Mouse (Mus musculus): ENCODE measurements around the gene Tanc1. TPM values are rescaled to one million over a fixed set of nuclear protein-coding genes. Genes with fewer than 3 reads are reported as not detected.

Gene Tanc1
- polyA plus RNA-seq, 1 experiment from 2014 or later: 24.8 TPM

DNA sequence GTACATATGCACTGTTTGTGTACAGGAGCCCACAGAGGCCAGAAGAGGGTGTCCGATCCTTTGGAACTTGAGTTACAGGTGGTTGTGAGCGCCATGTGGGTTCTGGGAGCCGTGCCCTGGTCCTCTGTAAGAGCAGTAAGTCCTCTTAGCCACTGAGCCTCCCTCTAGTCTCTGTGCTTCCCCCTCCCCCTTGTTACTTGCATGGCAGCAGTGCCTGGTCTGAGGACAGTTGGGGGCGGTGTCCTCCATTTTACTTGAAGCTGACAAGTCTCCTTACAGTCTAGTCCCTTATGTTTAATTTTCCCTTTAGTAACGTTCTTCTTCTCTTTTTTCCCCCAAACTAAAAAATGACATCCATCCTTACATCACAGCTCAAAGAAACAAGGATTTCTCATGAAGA lies 8.8 kb downstream of the Tanc1 start:
- 84% methylated on average over 5 of the region's 5 CpGs for WGBS
- Histone ChIP-seq H3K27ac (ENCODE audit: low read length) (no peak overlapping the region), H3K4me3 (ENCODE audit: low read depth, low read length) (no peak overlapping the region), H3K4me1 (ENCODE audit: control insufficient read depth, insufficient read depth, low read length) (peaks cover 32% of the 10 kb centered on the region), H3K9ac (replicated peaks; ENCODE audit: low read depth, low read length) (no peak overlapping the region), H3K4me2 (replicated peaks; ENCODE audit: low read depth, low read length) (no peak overlapping the region), H3K27me3 (ENCODE audit: control insufficient read depth, insufficient read depth, low read length) (no peaks in the 10 kb centered on the region), H3K9me3 (ENCODE audit: control insufficient read depth, low read depth, low read length) (no peaks in the 10 kb centered on the region), H3K36me3 (ENCODE audit: control insufficient read depth, insufficient read depth, low read length) (no peaks in the 10 kb centered on the region)
- no peak for ATAC-seq (ENCODE audit: insufficient number of reproducible peaks, insufficient read depth, low FRiP score, low read depth)

DNA sequence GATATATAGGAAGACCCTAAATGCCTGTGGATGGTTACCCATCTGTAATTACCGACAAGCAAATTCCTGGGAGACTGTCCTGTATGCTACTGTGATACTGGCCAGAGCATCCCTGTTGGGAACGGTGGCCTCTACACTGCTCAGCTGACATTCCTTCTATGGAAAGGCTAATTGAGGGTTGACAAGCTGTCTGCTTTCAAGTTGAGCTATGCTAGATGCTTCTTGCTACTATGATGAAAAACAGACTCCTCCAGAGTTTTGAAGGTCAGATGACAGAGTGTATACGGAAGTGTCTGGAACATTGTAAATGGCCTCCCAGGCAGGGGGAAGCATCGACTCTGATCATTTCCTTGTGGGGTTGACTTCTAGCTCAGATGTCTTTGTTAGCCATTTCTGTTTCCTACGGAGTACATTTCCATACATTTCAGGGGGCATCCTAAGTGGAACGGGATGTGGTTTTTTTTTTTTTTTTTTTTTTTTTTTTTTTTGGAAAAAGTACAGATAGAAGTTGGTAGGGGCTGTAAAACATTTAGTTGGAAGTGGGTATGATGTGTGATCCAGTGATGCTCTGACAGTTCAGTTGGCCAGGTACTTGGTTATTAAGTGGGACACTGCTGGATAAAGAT lies 10.8 kb downstream of the Tanc1 start:
- no peaks in the 10 kb centered on the region for H3K27me3 ChIP-seq (ENCODE audit: control insufficient read depth, insufficient read depth, low read length)
- H3K4me1 ChIP-seq (ENCODE audit: control insufficient read depth, insufficient read depth, low read length): peaks cover 19% of the 10 kb centered on the region
- H3K36me3 ChIP-seq (ENCODE audit: control insufficient read depth, insufficient read depth, low read length): no peaks in the 10 kb centered on the region
- H3K4me3 ChIP-seq (ENCODE audit: low read depth, low read length): no peak overlapping the region
- H3K27ac ChIP-seq (ENCODE audit: low read length): no peak overlapping the region
- 27% methylated on average over 6 of the region's 6 CpGs for WGBS
- no peak overlapping the region for H3K4me2 ChIP-seq (replicated peaks; ENCODE audit: low read depth, low read length)
- no peaks in the 10 kb centered on the region for H3K9me3 ChIP-seq (ENCODE audit: control insufficient read depth, low read depth, low read length)
- H3K9ac ChIP-seq (replicated peaks; ENCODE audit: low read depth, low read length): no peak overlapping the region
- peak; percentile 80; the same call in 1 of the 2 replicates for ATAC-seq (ENCODE audit: insufficient number of reproducible peaks, insufficient read depth, low FRiP score, low read depth)

DNA sequence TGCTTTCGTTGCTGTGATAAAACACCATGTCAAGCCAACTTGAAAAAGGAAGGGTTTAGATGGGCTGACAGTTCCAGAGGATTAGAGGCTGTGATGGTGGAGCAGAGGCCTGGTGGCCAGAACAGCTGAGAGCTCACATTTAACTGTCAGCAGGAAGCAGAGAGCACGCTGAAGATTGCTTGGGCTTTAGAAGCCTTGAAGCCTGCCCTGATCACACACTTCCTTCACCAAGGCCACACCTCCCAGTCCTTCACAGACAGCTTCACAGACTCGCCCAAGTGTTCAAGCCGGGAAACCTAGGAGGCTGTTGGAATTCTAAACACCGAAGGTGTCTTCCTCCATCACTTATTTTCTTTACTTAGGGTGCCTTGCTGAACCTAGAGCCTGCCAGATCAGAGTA lies 12.0 kb downstream of the Tanc1 start:
- no peaks in the 10 kb centered on the region for H3K27me3 ChIP-seq (ENCODE audit: control insufficient read depth, insufficient read depth, low read length)
- no peak overlapping the region for H3K27ac ChIP-seq (ENCODE audit: low read length)
- 49% methylated on average over 5 of the region's 5 CpGs for WGBS
- no peak overlapping the region for H3K4me2 ChIP-seq (replicated peaks; ENCODE audit: low read depth, low read length)
- H3K36me3 ChIP-seq (ENCODE audit: control insufficient read depth, insufficient read depth, low read length): no peaks in the 10 kb centered on the region
- no peak overlapping the region for H3K9ac ChIP-seq (replicated peaks; ENCODE audit: low read depth, low read length)
- peaks cover 31% of the 10 kb centered on the region for H3K4me1 ChIP-seq (ENCODE audit: control insufficient read depth, insufficient read depth, low read length)
- no peaks in the 10 kb centered on the region for H3K9me3 ChIP-seq (ENCODE audit: control insufficient read depth, low read depth, low read length)
- ATAC-seq (ENCODE audit: insufficient number of reproducible peaks, insufficient read depth, low FRiP score, low read depth): no peak
- no peak overlapping the region for H3K4me3 ChIP-seq (ENCODE audit: low read depth, low read length)

GRCm38 (mm10) chr2:59625416-59625815 lies 13.6 kb downstream of the Tanc1 start:
- Histone ChIP-seq H3K27ac (ENCODE audit: low read length) (no peak overlapping the region), H3K4me3 (ENCODE audit: low read depth, low read length) (no peak overlapping the region), H3K4me1 (ENCODE audit: control insufficient read depth, insufficient read depth, low read length) (peaks cover 41% of the 10 kb centered on the region), H3K27me3 (ENCODE audit: control insufficient read depth, insufficient read depth, low read length) (no peaks in the 10 kb centered on the region), H3K9me3 (ENCODE audit: control insufficient read depth, low read depth, low read length) (no peaks in the 10 kb centered on the region), H3K4me2 (replicated peaks; ENCODE audit: low read depth, low read length) (no peak overlapping the region), H3K36me3 (ENCODE audit: control insufficient read depth, insufficient read depth, low read length) (no peaks in the 10 kb centered on the region), H3K9ac (replicated peaks; ENCODE audit: low read depth, low read length) (no peak overlapping the region)
- WGBS: 75% methylated on average over 2 of the region's 2 CpGs
- ATAC-seq (ENCODE audit: insufficient number of reproducible peaks, insufficient read depth, low FRiP score, low read depth): no peak

DNA sequence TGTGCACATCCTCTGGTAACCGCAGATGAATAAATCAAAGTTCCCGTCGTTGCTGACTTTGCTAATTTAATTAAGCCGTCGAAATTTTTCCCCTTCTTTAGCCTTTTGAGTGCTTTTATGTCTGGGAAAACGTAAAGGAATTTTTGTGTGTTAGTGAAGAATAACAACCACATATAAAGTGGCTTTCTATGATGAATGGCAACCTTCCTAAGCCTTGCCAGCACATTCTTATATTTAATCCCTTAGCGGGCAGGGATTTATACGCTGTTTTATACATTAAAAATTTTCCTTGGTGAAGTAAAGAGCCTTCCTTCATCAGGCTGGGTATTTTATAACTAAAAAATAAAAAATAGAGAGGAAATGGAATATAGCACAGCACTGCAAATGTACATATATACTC lies 14.1 kb downstream of the Tanc1 start:
- WGBS: 43% methylated on average over 8 of the region's 8 CpGs

GRCm38 (mm10) chr2:59626422-59626821 lies 14.6 kb downstream of the Tanc1 start:
- H3K9me3 ChIP-seq (ENCODE audit: control insufficient read depth, low read depth, low read length): no peaks in the 10 kb centered on the region
- 70% methylated on average over 3 of the region's 3 CpGs for WGBS
- H3K4me3 ChIP-seq (ENCODE audit: low read depth, low read length): no peak overlapping the region
- H3K27ac ChIP-seq (ENCODE audit: low read length): no peak overlapping the region
- no peak overlapping the region for H3K4me2 ChIP-seq (replicated peaks; ENCODE audit: low read depth, low read length)
- H3K27me3 ChIP-seq (ENCODE audit: control insufficient read depth, insufficient read depth, low read length): no peaks in the 10 kb centered on the region
- H3K9ac ChIP-seq (replicated peaks; ENCODE audit: low read depth, low read length): no peak overlapping the region
- peaks cover 47% of the 10 kb centered on the region for H3K4me1 ChIP-seq (ENCODE audit: control insufficient read depth, insufficient read depth, low read length)
- ATAC-seq (ENCODE audit: insufficient number of reproducible peaks, insufficient read depth, low FRiP score, low read depth): no peak
- H3K36me3 ChIP-seq (ENCODE audit: control insufficient read depth, insufficient read depth, low read length): no peaks in the 10 kb centered on the region

More for the DNA sequence above, 14.1 kb downstream of the Tanc1 start:
- no peak overlapping the region for H3K4me3 ChIP-seq (ENCODE audit: low read depth, low read length)
- H3K27ac ChIP-seq (ENCODE audit: low read length): no peak overlapping the region
- no peak overlapping the region for H3K9ac ChIP-seq (replicated peaks; ENCODE audit: low read depth, low read length)
- peaks cover 43% of the 10 kb centered on the region for H3K4me1 ChIP-seq (ENCODE audit: control insufficient read depth, insufficient read depth, low read length)
- no peaks in the 10 kb centered on the region for H3K36me3 ChIP-seq (ENCODE audit: control insufficient read depth, insufficient read depth, low read length)
- no peak for ATAC-seq (ENCODE audit: insufficient number of reproducible peaks, insufficient read depth, low FRiP score, low read depth)
- no peak overlapping the region for H3K4me2 ChIP-seq (replicated peaks; ENCODE audit: low read depth, low read length)
- no peaks in the 10 kb centered on the region for H3K27me3 ChIP-seq (ENCODE audit: control insufficient read depth, insufficient read depth, low read length)
- H3K9me3 ChIP-seq (ENCODE audit: control insufficient read depth, low read depth, low read length): no peaks in the 10 kb centered on the region

DNA sequence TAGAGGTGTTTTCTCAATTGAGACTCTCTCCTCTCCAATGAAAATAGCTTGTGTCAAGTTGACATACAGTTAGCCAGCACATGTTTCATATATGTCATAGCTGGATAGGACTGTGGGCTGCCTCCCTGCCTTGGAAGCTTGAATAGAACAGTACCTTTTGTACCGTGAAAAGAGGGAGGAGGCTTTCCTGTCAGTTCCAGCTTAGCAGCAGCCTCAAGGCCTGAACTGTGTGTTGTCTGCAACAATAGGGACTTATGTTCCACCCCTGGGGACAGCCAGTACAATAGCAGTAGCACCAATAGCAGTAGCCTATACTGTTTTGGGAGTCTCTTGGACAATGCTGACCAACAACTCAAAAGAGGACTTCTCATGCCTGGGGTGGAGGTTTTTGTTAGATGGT lies 15.7 kb downstream of the Tanc1 start:
- WGBS: 44% methylated on average over 1 of the region's 1 CpGs
- no peak overlapping the region for H3K4me2 ChIP-seq (replicated peaks; ENCODE audit: low read depth, low read length)
- peaks cover 41% of the 10 kb centered on the region for H3K4me1 ChIP-seq (ENCODE audit: control insufficient read depth, insufficient read depth, low read length)
- no peak overlapping the region for H3K9ac ChIP-seq (replicated peaks; ENCODE audit: low read depth, low read length)
- no peaks in the 10 kb centered on the region for H3K36me3 ChIP-seq (ENCODE audit: control insufficient read depth, insufficient read depth, low read length)
- no peak for ATAC-seq (ENCODE audit: insufficient number of reproducible peaks, insufficient read depth, low FRiP score, low read depth)
- no peak overlapping the region for H3K4me3 ChIP-seq (ENCODE audit: low read depth, low read length)
- H3K27ac ChIP-seq (ENCODE audit: low read length): no peak overlapping the region
- H3K9me3 ChIP-seq (ENCODE audit: control insufficient read depth, low read depth, low read length): no peaks in the 10 kb centered on the region
- H3K27me3 ChIP-seq (ENCODE audit: control insufficient read depth, insufficient read depth, low read length): no peaks in the 10 kb centered on the region

DNA sequence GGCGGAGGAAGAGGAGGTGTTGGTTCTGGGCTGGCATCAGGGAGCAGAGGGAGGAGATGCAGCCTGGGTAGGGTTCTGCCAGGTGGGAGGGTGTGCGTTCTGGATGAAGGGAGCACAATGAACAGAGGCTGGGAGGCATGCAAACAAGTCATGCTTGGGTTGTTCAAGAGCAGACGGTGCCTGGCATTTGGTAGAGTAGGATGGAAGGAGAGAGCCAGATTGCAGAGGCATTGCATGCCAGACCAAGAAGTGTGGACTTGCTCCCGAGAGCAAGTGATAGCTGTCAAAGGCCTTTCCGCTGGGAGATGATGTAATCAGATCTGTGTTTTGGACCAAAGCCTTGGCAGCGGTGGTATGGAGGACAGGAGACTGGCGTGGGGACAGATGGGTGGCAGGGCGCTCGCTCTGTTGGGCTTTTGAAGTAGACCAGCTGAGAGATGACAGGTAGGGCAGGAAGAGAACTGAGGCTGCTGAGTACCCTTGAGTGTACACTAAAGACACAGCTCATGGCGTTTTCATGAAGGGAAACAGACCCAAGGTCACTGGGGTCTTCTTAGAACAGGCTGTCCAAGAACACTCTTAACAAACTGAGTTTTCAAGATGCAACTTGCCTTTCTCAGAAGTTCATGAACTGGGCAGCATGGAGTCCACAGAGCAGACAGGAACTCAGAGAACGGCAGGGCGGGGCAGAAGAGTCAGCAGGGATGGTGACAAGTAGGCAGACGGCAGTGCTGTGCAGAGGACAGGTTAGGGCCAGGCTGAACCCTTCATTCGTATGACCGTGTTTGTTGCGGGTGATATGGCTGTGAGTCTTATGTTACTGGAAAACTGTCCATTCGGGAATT lies 16.4 kb downstream of the Tanc1 start:
- Histone ChIP-seq H3K4me2 (replicated peaks; ENCODE audit: low read depth, low read length) (no peak overlapping the region), H3K27ac (ENCODE audit: low read length) (peak overlapping the region; percentile 7; the same call in 1 of the 2 replicates), H3K4me3 (ENCODE audit: low read depth, low read length) (no peak overlapping the region), H3K9me3 (ENCODE audit: control insufficient read depth, low read depth, low read length) (no peaks in the 10 kb centered on the region), H3K4me1 (ENCODE audit: control insufficient read depth, insufficient read depth, low read length) (peaks cover 39% of the 10 kb centered on the region), H3K27me3 (ENCODE audit: control insufficient read depth, insufficient read depth, low read length) (no peaks in the 10 kb centered on the region), H3K9ac (replicated peaks; ENCODE audit: low read depth, low read length) (no peak overlapping the region), H3K36me3 (ENCODE audit: control insufficient read depth, insufficient read depth, low read length) (no peaks in the 10 kb centered on the region)
- ATAC-seq (ENCODE audit: insufficient number of reproducible peaks, insufficient read depth, low FRiP score, low read depth): no peak
- WGBS: 67% methylated on average over 17 of the region's 17 CpGs

Data from stomach, embryonic 14.5 days (tissue).